28 mouse cellular contexts compared by ENCODE assay signal in genomic region chr9:87883069-87883468, GRCm38 (mm10).
A peak's percentile ranks its signal among the peaks of the same experiment; 100 is the strongest.
DNase-seq lines count a peak whose midpoint lies in the region; ATAC-seq and TF ChIP-seq lines count a peak whose summit lies in the region.
"Had no signal": no experiment of that assay in that cellular context is flagged by ENCODE, and none has a peak within 500 bp of the region (broad histone marks: within the 10 kb centered on the region; RNA-seq: fewer than 3 reads in every experiment).

No protein-coding gene starts in this region.

- H3K4me2 ChIP-seq in embryonic facial prominence, embryonic 14.5 days (ENCODE audit: low read depth, low read length) = no peak overlapping the region
- H3K4me2 ChIP-seq in midbrain, embryonic 14.5 days (ENCODE audit: low read length) = no peak overlapping the region
- no peak overlapping the region for H3K4me2 ChIP-seq in midbrain, embryonic 16.5 days (ENCODE audit: low read length)
- no peak overlapping the region for H3K4me2 ChIP-seq in forebrain, postnatal 0 days (ENCODE audit: low read depth)
- H3K4me2 ChIP-seq: heart, embryonic 11.5 days; limb, embryonic 13.5 days; lung, embryonic 15.5 days had no signal

- H3K27ac ChIP-seq in embryonic facial prominence, embryonic 14.5 days (replicated peaks; ENCODE audit: low read depth, low read length) = no peak overlapping the region
- H3K27ac ChIP-seq in embryonic facial prominence, embryonic 10.5 days (replicated peaks) = no peak overlapping the region
- H3K27ac ChIP-seq in midbrain, embryonic 14.5 days (replicated peaks; ENCODE audit: low read depth, low read length) = no peak overlapping the region
- no peak overlapping the region for H3K27ac ChIP-seq in midbrain, embryonic 16.5 days (ENCODE audit: low read length)
- H3K27ac ChIP-seq in forebrain, postnatal 0 days (ENCODE audit: low read depth, low read length) = no peak overlapping the region
- H3K27ac ChIP-seq in gastrocnemius, adult 2 months = no peak overlapping the region
- H3K27ac ChIP-seq: limb, embryonic 13.5 days; liver, embryonic 14.5 days; lung, embryonic 15.5 days had no signal

- no peaks in the 10 kb centered on the region for H3K4me1 ChIP-seq in embryonic facial prominence, embryonic 14.5 days (ENCODE audit: control insufficient read depth, insufficient read depth, low read length)
- H3K4me1 ChIP-seq in embryonic facial prominence, embryonic 10.5 days = no peaks in the 10 kb centered on the region
- no peaks in the 10 kb centered on the region for H3K4me1 ChIP-seq in midbrain, embryonic 14.5 days (ENCODE audit: control insufficient read depth, insufficient read depth, low read length)
- H3K4me1 ChIP-seq in midbrain, embryonic 16.5 days (ENCODE audit: control insufficient read depth, insufficient read depth, low read length) = no peaks in the 10 kb centered on the region
- H3K4me1 ChIP-seq in forebrain, postnatal 0 days (ENCODE audit: insufficient read depth) = no peaks in the 10 kb centered on the region
- H3K4me1 ChIP-seq: limb, embryonic 13.5 days; lung, embryonic 15.5 days had no signal

- no peak for ATAC-seq in embryonic facial prominence, embryonic 14.5 days (ENCODE audit: low read depth)
- no peak for ATAC-seq in midbrain, embryonic 14.5 days (ENCODE audit: low FRiP score, low TSS enrichment)
- ATAC-seq in midbrain, embryonic 16.5 days = no peak
- peak; percentile 74 for ATAC-seq in forebrain, postnatal 0 days
- ATAC-seq: activated CD4-positive, CD25-positive, alpha-beta regulatory T cell, adult 4 months; CD4-positive, CD25-positive, alpha-beta regulatory T cell, adult 4 months; inflammation-experienced regulatory T-cells, adult 6 months had no signal

- no peak for TF ChIP-seq CTCF in forebrain, postnatal 0 days (IDR thresholded peaks at IDR 0.05; ENCODE audit: low read depth)
- no peak for TF ChIP-seq CTCF in gastrocnemius, adult 2 months (IDR thresholded peaks at IDR 0.05)

- intact Hi-C loops in gastrocnemius, adult 2 months (cut with DNase I) = no loop called here

- DNase-seq in embryonic facial prominence, embryonic 14.5 days (ENCODE audit: low spot score) = peak; percentile 30
- no peak for DNase-seq in embryonic facial prominence, embryonic 10.5 days (ENCODE audit: low spot score)
- peak; percentile 7 for DNase-seq in midbrain, embryonic 14.5 days
- peak; percentile 12 for DNase-seq in forebrain, postnatal 0 days
- DNase-seq in retina, postnatal 7 days (ENCODE audit: low read depth, low spot score) = peak; percentile 4
- no peak for DNase-seq in gastrocnemius, adult 2 months
- DNase-seq in kidney, postnatal 10 days = no peak
- DNase-seq: adrenal gland, postnatal 10 days; cerebellum, adult 18-20 months; cerebellum, postnatal 25 days; embryo, embryonic 11 days; heart, postnatal 14 days; kidney, adult 8-10 months; kidney, postnatal 4 days; layer of hippocampus, postnatal 36 days; lung, postnatal 4 days; right cerebral cortex, postnatal 14 days; thymus, adult 18-20 months; thymus, postnatal 4 days had no signal

- H3K36me3 ChIP-seq in embryonic facial prominence, embryonic 14.5 days (ENCODE audit: control insufficient read depth, insufficient read depth, low read length) = no peaks in the 10 kb centered on the region
- H3K36me3 ChIP-seq in embryonic facial prominence, embryonic 10.5 days (replicated peaks) = no peaks in the 10 kb centered on the region
- H3K36me3 ChIP-seq in midbrain, embryonic 14.5 days (ENCODE audit: control insufficient read depth, insufficient read depth, low read length) = no peaks in the 10 kb centered on the region
- H3K36me3 ChIP-seq in midbrain, embryonic 16.5 days (ENCODE audit: control insufficient read depth, insufficient read depth, low read length) = no peaks in the 10 kb centered on the region
- H3K36me3 ChIP-seq in forebrain, postnatal 0 days (ENCODE audit: insufficient read depth) = no peaks in the 10 kb centered on the region
- H3K36me3 ChIP-seq: limb, embryonic 13.5 days; lung, embryonic 15.5 days had no signal

- H3K27me3 ChIP-seq in embryonic facial prominence, embryonic 14.5 days (replicated peaks; ENCODE audit: control insufficient read depth, insufficient read depth, low read length) = no peaks in the 10 kb centered on the region
- no peaks in the 10 kb centered on the region for H3K27me3 ChIP-seq in embryonic facial prominence, embryonic 10.5 days (replicated peaks; ENCODE audit: low read depth, poor library complexity, severe bottlenecking)
- H3K27me3 ChIP-seq in midbrain, embryonic 14.5 days (ENCODE audit: control insufficient read depth, insufficient read depth, low read length) = no peaks in the 10 kb centered on the region
- no peaks in the 10 kb centered on the region for H3K27me3 ChIP-seq in midbrain, embryonic 16.5 days (ENCODE audit: control insufficient read depth, insufficient read depth, low read depth, low read length)
- no peaks in the 10 kb centered on the region for H3K27me3 ChIP-seq in forebrain, postnatal 0 days (ENCODE audit: insufficient read depth, low read length)
- H3K27me3 ChIP-seq: lung, embryonic 15.5 days had no signal

- no peak overlapping the region for H3K9ac ChIP-seq in embryonic facial prominence, embryonic 14.5 days (ENCODE audit: low read depth, low read length)
- no peak overlapping the region for H3K9ac ChIP-seq in midbrain, embryonic 14.5 days (replicated peaks; ENCODE audit: low read length)
- H3K9ac ChIP-seq in midbrain, embryonic 16.5 days (ENCODE audit: low read depth, low read length) = no peak overlapping the region
- H3K9ac ChIP-seq in forebrain, postnatal 0 days = no peak overlapping the region
- H3K9ac ChIP-seq: limb, embryonic 13.5 days; liver, embryonic 14.5 days; lung, embryonic 15.5 days had no signal

- H3K9me3 ChIP-seq in embryonic facial prominence, embryonic 14.5 days (ENCODE audit: control insufficient read depth, low read length) = no peaks in the 10 kb centered on the region
- H3K9me3 ChIP-seq in embryonic facial prominence, embryonic 10.5 days = no peaks in the 10 kb centered on the region
- no peaks in the 10 kb centered on the region; the same call in 1 of the 2 replicates for H3K9me3 ChIP-seq in midbrain, embryonic 14.5 days (ENCODE audit: control insufficient read depth, low read length)
- no peaks in the 10 kb centered on the region for H3K9me3 ChIP-seq in midbrain, embryonic 16.5 days (replicated peaks; ENCODE audit: control insufficient read depth, low read length, poor library complexity, severe bottlenecking)
- no peaks in the 10 kb centered on the region for H3K9me3 ChIP-seq in forebrain, postnatal 0 days (ENCODE audit: low read length)
- H3K9me3 ChIP-seq: limb, embryonic 13.5 days; lung, embryonic 15.5 days had no signal

- H3K4me3 ChIP-seq in embryonic facial prominence, embryonic 14.5 days (ENCODE audit: low read depth, low read length) = no peak overlapping the region
- H3K4me3 ChIP-seq in embryonic facial prominence, embryonic 10.5 days = no peak overlapping the region
- no peak overlapping the region for H3K4me3 ChIP-seq in midbrain, embryonic 14.5 days (replicated peaks; ENCODE audit: low read depth, low read length)
- H3K4me3 ChIP-seq in midbrain, embryonic 16.5 days (ENCODE audit: low read depth, low read length) = no peak overlapping the region
- H3K4me3 ChIP-seq in forebrain, postnatal 0 days (ENCODE audit: low read depth, low read length) = no peak overlapping the region
- H3K4me3 ChIP-seq in gastrocnemius, adult 2 months = no peak overlapping the region
- H3K4me3 ChIP-seq: limb, embryonic 13.5 days; lung, embryonic 15.5 days; myocyte had no signal

Comparison
In these comparisons a context has a peak if more than half of its experiments do, and no peak if none do; other contexts are left out.
1. DNase-seq: peak in embryonic facial prominence, embryonic 14.5 days (single experiment), midbrain, embryonic 14.5 days (single experiment), forebrain, postnatal 0 days (single experiment) and retina, postnatal 7 days (single experiment); none in embryonic facial prominence, embryonic 10.5 days (single experiment), gastrocnemius, adult 2 months (single experiment) and kidney, postnatal 10 days (single experiment).